Mouse (Mus musculus) right cerebral cortex, postnatal 10 days (tissue): ENCODE measurements around the gene Gbp6.
"Not testable (repeated sequence)": the region's sequence is repeated elsewhere in the genome, so short reads cannot be mapped to it uniquely, and the experiment has no call there.

ENCODE experiments used
- DNase-seq, 2 experiments: peaks; one replicate each; pipeline ENCODE4 v3.0.0; 2021; ENCODE audit warnings: low spot score in 2 of 2

The Gbp6 gene

GRCm38 (mm10) chr5:105293226-105294165 lies at the start of gene Gbp6, which contains the start of gene Gm43302:
Gbp6 (minus strand) TSS chr5:105293698.
Gm43302 (minus strand) TSS chr5:105293695.
- DNase-seq: peak in 1 of 2 experiments; percentile 22

GRCm38 (mm10) chr5:105341281-105341680 lies 47.8 kb upstream of the Gbp6 start:
- DNase-seq: no peak

- peak in 1 of 2 experiments; percentile 26 for DNase-seq
Measured at GRCm38 (mm10) chr5:105322543-105322942, 29.0 kb upstream of the Gbp6 start.

- no peak for DNase-seq
Measured at GRCm38 (mm10) chr5:105310941-105311340, 17.4 kb upstream of the Gbp6 start.

- not testable (repeated sequence) for DNase-seq
Measured at GRCm38 (mm10) chr5:105309148-105309547, 15.7 kb upstream of the Gbp6 start.

GRCm38 (mm10) chr5:105306946-105307345 lies 13.4 kb upstream of the Gbp6 start:
- DNase-seq: not testable (repeated sequence)

GRCm38 (mm10) chr5:105306159-105306581 lies 12.7 kb upstream of the Gbp6 start:
- no peak for DNase-seq

GRCm38 (mm10) chr5:105305671-105306070 lies 12.2 kb upstream of the Gbp6 start:
- not testable (repeated sequence) for DNase-seq

- no peak for DNase-seq
Measured at GRCm38 (mm10) chr5:105301963-105302362, 8.5 kb upstream of the Gbp6 start.

- no peak for DNase-seq
Measured at GRCm38 (mm10) chr5:105301531-105301930, 8.0 kb upstream of the Gbp6 start.

GRCm38 (mm10) chr5:105295746-105296145 lies 2.2 kb upstream of the Gbp6 start:
- no peak for DNase-seq

GRCm38 (mm10) chr5:105292492-105292891 lies 1.0 kb downstream of the Gbp6 start:
- DNase-seq: no peak

GRCm38 (mm10) chr5:105290921-105291320 lies 2.6 kb downstream of the Gbp6 start:
- not testable (repeated sequence) for DNase-seq

GRCm38 (mm10) chr5:105260673-105261072 lies 32.8 kb downstream of the Gbp6 start:
- DNase-seq: not testable (repeated sequence)

GRCm38 (mm10) chr5:105252491-105252890 lies 41.0 kb downstream of the Gbp6 start:
- no peak for DNase-seq

- not testable (repeated sequence) for DNase-seq
Measured at GRCm38 (mm10) chr5:105244741-105245140, 48.8 kb downstream of the Gbp6 start.

- DNase-seq: peak; percentile 22
Measured at GRCm38 (mm10) chr5:105240982-105241381, 52.5 kb downstream of the Gbp6 start.

GRCm38 (mm10) chr5:105239483-105240047 lies 53.9 kb downstream of the Gbp6 start, which contains the start of gene Gbp10:
Gbp10 (minus strand) TSS chr5:105239533.
- not testable (repeated sequence) for DNase-seq

GRCm38 (mm10) chr5:105238402-105238801 lies 55.1 kb downstream of the Gbp6 start:
- DNase-seq: not testable (repeated sequence)

GRCm38 (mm10) chr5:105236040-105236439 lies 57.5 kb downstream of the Gbp6 start:
- not testable (repeated sequence) for DNase-seq
